Mouse (Mus musculus): ENCODE results near the gene Ano4.

Ano4 gene
- long read RNA-seq, experiment 1 = 0 reads
- long read RNA-seq, experiment 2 = 0 reads

- intact Hi-C loops (cut with DNase I) = no loop called here
Measured at GRCm38 (mm10) chr10:89344491-89345195, at the start of gene Ano4. Ano4 (minus strand) TSS chr10:89344762.

- intact Hi-C loops (cut with DNase I) = no loop called here
Measured at GRCm38 (mm10) chr10:89392687-89393086, 48.1 kb upstream of the Ano4 start.

DNA sequence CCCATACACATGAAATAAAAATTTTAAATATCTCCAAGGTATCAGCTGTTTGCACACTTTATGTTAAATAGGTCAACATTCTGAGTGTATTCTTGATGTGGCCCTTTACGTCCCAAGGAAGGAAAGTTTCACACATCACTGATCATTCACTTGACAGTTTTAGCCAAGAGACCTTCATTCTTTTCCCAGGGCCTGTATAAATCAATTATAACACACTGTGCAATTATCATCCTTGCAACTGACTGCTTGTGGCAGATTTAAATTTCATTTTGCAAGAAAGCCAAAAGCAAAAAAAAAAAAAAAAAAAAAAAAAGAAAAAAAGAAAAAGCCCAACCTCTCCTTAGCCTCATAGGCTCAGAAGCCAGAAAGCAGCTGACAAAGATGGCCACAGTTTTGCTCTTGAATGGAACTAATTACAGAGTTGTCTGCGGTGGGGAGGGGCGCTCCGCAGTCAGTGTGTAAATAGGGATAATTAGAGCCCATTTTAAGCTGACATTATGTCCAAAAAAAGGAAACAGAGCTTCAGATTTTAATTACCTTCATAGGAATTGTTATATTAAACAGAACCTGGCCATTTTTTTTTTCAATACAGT is 47.1 kb upstream of the Ano4 start:
- intact Hi-C loops (cut with DNase I) = no loop called here

DNA sequence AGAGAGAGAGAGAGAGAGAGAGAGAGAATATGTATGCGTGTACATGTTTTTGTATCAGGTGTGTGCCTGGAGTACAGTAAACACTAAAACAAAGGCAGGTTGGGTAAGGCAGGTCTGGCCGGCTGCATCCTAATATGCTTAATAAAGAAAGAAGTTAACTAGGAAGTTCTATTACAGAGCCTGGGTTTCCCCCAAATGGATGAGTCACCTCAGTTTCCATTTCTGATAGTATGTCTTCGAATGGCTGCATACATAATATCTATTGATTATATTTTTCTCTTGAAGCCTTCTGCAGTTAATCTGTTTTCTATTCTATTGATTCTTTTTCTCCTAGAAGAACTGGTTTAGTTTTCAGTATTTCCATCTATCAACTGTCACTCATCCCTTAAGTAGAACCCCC is 41.9 kb upstream of the Ano4 start:
- intact Hi-C loops (cut with DNase I) = no loop called here

GRCm38 (mm10) chr10:89383462-89383861 is 38.9 kb upstream of the Ano4 start:
- intact Hi-C loops (cut with DNase I) = loop anchor here (1.0 to 2.0 kb wide), 2 partner anchors 57 to 247 kb away; no protein-coding TSS in a partner anchor

- intact Hi-C loops (cut with DNase I) = no loop called here
Measured at GRCm38 (mm10) chr10:89377750-89378149, 33.2 kb upstream of the Ano4 start.

DNA sequence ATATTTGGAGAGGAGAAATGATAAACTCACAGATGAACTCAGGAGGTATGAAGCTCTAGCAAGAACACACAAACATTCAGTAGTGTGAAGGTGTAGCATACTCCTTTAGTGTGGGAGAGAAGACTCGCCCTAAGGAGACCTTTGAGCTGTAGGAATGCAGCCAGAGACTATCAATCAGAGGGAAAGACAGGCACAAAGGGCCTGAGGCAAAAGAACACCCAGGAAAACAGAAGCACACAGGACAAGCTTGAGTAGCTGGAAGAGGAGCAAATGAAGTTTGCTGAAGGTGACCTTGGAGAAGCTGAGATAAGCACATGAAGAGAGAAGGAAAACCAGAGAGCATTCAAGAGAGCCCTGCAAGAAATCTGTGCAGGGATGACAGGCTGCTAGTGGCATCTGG is 25.5 kb upstream of the Ano4 start:
- intact Hi-C loops (cut with DNase I) = no loop called here

GRCm38 (mm10) chr10:89358933-89359332 is 14.4 kb upstream of the Ano4 start:
- intact Hi-C loops (cut with DNase I) = no loop called here

GRCm38 (mm10) chr10:89354639-89355038 is 10.1 kb upstream of the Ano4 start:
- intact Hi-C loops (cut with DNase I) = no loop called here

GRCm38 (mm10) chr10:89351416-89351815 is 6.9 kb upstream of the Ano4 start:
- intact Hi-C loops (cut with DNase I) = no loop called here

GRCm38 (mm10) chr10:89345606-89346005 is 1.0 kb upstream of the Ano4 start:
- intact Hi-C loops (cut with DNase I) = no loop called here

DNA sequence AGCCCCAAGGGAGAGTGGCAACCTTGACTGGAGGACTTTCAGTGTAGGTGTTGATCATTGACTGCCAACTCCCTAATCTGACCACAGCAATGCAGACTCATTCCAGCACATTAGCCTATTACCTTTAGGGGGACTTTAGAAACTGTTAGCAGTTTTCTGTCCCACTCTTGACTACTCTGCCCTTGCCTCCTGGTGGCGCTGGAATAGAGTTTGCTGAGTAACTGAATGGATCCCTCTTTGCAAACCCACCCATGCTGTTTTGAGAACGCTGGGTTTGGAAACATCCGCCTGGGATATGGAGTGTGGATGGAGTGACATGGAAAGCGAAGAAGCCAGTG is 603 bp upstream of the Ano4 start:
- intact Hi-C loops (cut with DNase I) = no loop called here

DNA sequence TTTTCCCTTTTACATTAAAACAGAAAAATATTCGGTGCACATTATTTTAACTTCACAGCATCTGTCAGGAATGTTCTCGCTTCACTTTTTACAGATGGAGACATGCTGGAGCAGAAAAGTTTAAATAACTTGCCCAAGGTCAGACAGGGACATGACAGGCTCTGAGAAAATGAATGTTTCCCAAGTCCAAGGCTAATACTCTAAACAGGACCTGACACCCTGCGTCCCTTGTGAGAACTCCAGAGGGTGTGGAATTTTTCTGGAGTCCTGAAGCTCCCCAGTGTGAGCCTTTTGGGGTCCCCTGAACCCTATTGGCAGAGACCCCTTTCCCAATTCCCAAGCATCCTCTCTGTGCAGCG is 451 bp downstream of the Ano4 start:
- intact Hi-C loops (cut with DNase I) = no loop called here

GRCm38 (mm10) chr10:89343716-89344115 is 846 bp downstream of the Ano4 start:
- intact Hi-C loops (cut with DNase I) = no loop called here

- intact Hi-C loops (cut with DNase I) = no loop called here
Measured at GRCm38 (mm10) chr10:89330261-89330660, 14.3 kb downstream of the Ano4 start.

- intact Hi-C loops (cut with DNase I) = no loop called here
Measured at GRCm38 (mm10) chr10:89329806-89330205, 14.8 kb downstream of the Ano4 start.

- intact Hi-C loops (cut with DNase I) = no loop called here
Measured at GRCm38 (mm10) chr10:89328876-89329275, 15.7 kb downstream of the Ano4 start.

DNA sequence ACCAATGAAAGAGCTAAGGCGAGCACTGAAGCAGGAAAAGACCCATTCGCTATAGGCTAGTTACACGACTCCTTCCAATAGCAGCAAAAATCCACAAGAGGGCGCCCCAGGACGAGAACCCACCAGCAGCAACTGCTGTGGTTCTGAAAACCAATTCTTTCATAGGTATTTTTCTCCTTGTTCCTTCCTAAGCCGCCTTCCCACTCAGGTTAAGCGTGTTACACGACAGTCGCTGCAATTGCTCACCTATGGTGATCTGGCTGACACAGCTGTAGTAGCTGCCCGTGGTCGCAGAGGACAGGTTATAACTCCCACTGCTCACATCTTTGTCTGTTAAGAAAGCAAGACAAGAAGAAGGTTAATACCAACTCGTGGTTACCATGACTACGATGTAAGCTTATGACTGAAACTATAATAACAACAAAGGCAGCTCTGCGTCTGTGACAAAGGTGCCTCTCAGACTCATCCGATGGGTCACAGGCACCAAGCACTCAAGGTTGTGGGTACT is 17.5 kb downstream of the Ano4 start:
- intact Hi-C loops (cut with DNase I) = loop anchor here (2.0 kb wide), 2 partner anchors 56 to 304 kb away; no protein-coding TSS in a partner anchor

DNA sequence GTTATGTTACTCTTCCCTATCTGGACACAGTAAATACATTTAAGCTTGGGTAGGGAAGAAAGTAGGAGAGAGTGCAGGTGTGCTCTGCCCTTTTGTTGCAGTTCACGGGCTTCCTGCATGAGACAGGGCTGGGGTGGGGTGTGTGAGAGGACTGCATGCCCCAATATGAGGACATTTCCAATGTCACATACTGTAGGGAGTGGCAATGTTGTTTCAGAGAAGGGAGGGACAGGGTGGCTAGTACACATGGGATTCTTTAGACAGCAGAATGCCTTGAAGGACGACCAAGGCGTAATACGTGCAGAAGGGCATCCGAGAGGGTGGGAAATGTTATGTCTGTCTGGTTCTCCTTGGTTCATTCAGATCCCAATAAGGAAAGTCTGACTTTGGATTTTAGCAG is 18.2 kb downstream of the Ano4 start:
- intact Hi-C loops (cut with DNase I) = loop anchor here (2.0 kb wide), 2 partner anchors 56 to 304 kb away; no protein-coding TSS in a partner anchor

DNA sequence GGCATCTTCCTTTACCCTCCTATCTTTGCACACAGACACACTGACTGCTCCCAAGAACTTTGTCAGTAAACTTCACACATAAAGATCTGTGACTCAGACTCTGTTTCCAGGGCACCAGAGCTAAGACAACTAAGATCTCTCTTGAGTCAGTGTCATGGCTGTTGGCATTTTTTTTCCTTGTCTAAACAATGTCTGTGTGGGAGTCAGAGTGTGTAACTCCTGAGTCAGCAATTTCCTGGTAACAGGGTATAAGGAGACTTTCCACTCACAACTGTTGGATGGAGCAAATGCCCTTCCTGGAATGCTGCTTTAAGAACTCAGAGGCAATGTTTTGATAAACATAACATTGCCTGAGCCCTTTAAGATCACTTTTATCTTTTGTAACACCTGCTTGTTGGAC is 37.0 kb downstream of the Ano4 start:
- intact Hi-C loops (cut with DNase I) = no loop called here

DNA sequence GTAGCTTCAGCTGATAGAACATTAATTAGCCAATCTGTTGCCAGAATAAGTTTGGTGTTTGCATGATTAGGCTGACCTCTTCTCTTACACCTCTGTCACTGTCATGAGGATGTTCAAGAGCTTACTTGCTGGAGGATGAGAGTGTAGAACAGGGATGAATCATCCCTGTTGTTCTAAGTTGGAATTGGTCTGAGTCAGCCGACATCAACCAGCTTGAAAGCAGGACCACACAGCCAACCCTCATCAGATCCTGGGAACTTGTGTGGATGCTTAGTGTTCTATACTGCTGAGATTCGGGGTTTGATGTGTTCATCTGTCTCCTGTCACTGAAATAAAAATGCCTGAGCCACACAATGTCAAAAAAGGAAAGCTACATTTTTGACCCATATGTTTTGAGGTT is 44.2 kb downstream of the Ano4 start:
- intact Hi-C loops (cut with DNase I) = no loop called here

GRCm38 (mm10) chr10:89292784-89293183 is 51.8 kb downstream of the Ano4 start:
- intact Hi-C loops (cut with DNase I) = no loop called here

DNA sequence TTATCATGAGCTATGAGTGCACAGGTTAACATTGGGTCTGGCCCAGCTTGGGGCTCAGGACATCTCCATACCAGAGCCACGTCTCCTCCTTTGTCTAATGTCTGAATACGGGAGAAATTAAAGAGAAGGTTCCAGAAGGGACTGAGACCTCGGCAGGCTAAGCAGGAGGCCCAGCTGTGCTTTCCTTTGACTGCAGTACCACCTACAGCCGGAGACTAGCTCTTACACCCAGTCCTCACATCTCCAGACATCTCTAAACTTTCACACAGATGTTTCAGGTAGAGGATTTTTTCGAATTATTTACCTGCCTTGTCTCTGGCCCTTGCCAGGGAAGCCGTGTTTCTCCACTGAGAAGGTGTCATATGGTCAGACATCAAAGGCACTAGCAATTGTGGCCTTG is 53.9 kb downstream of the Ano4 start:
- intact Hi-C loops (cut with DNase I) = no loop called here
